Mouse (Mus musculus): Measurements from ENCODE around the gene Gm7982. TPM values are rescaled to one million over a fixed set of nuclear protein-coding genes. Genes with fewer than 3 reads are reported as not detected.
"Not testable (repeated sequence)": the region's sequence is repeated elsewhere in the genome, so short reads cannot be mapped to it uniquely, and the experiment has no call there.

The Gm7982 gene
- not detected in 2 replicates for polyA plus RNA-seq (2015; fragmentation: Nextera tagmentation; extraction: Ambion mirVana)

GRCm38 (mm10) chr5:95741714-95742113, at the start of gene Gm7982:
Gene Gm7982 (plus strand): TSS chr5:95742014.
- DNase-seq (ENCODE audit: low spot score), result not testable (repeated sequence)

GRCm38 (mm10) chr5:95736073-95736472, 5.7 kb upstream of the Gm7982 start, which contains the start of gene Gm7978:
Gene Gm7978 (minus strand): TSS chr5:95736173.
- not testable (repeated sequence) for DNase-seq (ENCODE audit: low spot score)

GRCm38 (mm10) chr5:95775690-95776089, 33.9 kb downstream of the Gm7982 start, which contains the start of gene E330014E10Rik:
Gene E330014E10Rik (plus strand): TSS chr5:95775990.
- not testable (repeated sequence) for DNase-seq (ENCODE audit: low spot score)

Other genes starting within 250 kb of the Gm7982 start
- not detected in 2 replicates for gene Gm3286, start 231.3 kb upstream of the Gm7982 start, polyA plus RNA-seq (2015; fragmentation: Nextera tagmentation; extraction: Ambion mirVana)
- 0.06 TPM in 1 of 2 replicates, not detected in the other for gene Gm7971, start 147.1 kb upstream of the Gm7982 start, polyA plus RNA-seq (2015; fragmentation: Nextera tagmentation; extraction: Ambion mirVana)
- gene Gm7978, start 5.8 kb upstream of the Gm7982 start, polyA plus RNA-seq (2015; fragmentation: Nextera tagmentation; extraction: Ambion mirVana), result not detected in 2 replicates
- gene E330014E10Rik, start 34.0 kb downstream of the Gm7982 start, polyA plus RNA-seq (2015; fragmentation: Nextera tagmentation; extraction: Ambion mirVana), result not detected in 2 replicates
- gene Cxcl13, start 214.9 kb downstream of the Gm7982 start, polyA plus RNA-seq (2015; fragmentation: Nextera tagmentation; extraction: Ambion mirVana), result 7.5 and 7.7 TPM in 2 replicates